Mouse (Mus musculus) spleen, adult 12 weeks (tissue): ENCODE results near the gene Sepsecs.
"Not testable (repeated sequence)": the region's sequence is repeated elsewhere in the genome, so short reads cannot be mapped to it uniquely, and the experiment has no call there.

Experiments
- DNase-seq: peaks from one replicate; pipeline ENCODE4 v3.0.0; 2022; ENCODE audit warnings: low spot score

Gene Sepsecs

GRCm38 (mm10) chr5:52669426-52670191, at the start of gene Sepsecs:
Sepsecs (minus strand) TSS chr5:52669708.
- peak; percentile 84 for DNase-seq

GRCm38 (mm10) chr5:52716742-52717448, 47.4 kb upstream of the Sepsecs start:
- no peak for DNase-seq

- peak; percentile 42 for DNase-seq
Observed at GRCm38 (mm10) chr5:52712704-52713103, 43.2 kb upstream of the Sepsecs start.

DNA sequence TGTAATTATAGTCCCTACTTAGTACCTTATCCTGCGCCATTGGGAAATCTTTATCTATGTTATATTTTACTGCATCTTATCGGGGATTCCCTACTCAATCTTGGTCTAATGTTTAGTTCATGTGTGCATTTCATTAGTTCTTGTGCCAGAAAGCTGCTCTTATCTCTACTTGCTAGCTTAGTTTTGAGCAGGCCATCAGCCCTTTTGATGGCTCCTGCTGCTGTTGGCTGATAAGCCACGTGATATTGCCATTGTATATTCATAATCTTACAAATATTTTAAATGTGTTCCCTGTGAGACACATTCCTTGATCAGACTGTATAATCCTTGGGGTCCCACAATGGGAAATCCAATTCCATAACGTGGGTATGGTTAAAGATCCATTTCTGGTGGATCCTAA, 35.1 kb upstream of the Sepsecs start:
- DNase-seq, result no peak

- not testable (repeated sequence) for DNase-seq
Observed at GRCm38 (mm10) chr5:52697882-52698440, 28.5 kb upstream of the Sepsecs start.

DNA sequence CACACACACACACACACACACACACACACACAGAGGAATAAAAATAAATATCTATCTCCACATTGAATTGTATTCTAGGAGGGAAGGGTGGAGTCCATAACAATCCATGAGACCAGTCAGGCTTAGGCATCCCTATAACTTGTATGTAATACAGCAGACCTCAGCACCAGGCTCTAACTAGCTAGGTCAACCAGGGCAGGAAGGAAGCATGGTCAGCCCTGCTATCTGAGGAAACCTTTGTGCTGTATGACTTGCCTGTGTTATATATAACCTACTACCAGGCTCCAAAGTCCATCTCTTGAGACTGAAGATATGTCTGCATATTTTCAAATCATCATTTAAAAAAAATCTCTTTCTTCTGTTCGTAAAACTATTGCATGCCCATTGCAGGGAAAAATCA, 27.8 kb upstream of the Sepsecs start:
- DNase-seq, result no peak

GRCm38 (mm10) chr5:52687741-52688455, 18.4 kb upstream of the Sepsecs start:
- no peak for DNase-seq

- DNase-seq, result no peak
Observed at GRCm38 (mm10) chr5:52681111-52681510, 11.6 kb upstream of the Sepsecs start.

DNA sequence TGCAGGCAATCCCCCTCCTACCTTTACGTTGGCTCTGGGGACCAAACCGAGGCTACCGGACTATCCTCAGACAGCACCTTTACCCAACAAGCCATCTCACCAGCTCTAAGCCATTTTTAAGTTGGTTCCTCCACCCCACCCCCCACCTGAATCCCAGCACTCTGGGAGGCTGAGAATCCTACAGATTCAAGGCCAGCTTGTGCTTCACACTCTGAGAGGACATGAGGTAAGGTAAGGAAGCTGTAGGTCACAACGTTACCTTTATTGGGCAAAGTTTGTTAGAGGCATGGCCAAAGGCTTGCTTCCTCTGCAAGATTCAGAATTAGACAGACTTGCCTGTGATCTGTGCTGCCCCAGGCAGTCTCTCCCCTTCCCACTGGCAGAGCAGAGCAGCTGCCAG, 10.7 kb upstream of the Sepsecs start:
- DNase-seq, result no peak

DNA sequence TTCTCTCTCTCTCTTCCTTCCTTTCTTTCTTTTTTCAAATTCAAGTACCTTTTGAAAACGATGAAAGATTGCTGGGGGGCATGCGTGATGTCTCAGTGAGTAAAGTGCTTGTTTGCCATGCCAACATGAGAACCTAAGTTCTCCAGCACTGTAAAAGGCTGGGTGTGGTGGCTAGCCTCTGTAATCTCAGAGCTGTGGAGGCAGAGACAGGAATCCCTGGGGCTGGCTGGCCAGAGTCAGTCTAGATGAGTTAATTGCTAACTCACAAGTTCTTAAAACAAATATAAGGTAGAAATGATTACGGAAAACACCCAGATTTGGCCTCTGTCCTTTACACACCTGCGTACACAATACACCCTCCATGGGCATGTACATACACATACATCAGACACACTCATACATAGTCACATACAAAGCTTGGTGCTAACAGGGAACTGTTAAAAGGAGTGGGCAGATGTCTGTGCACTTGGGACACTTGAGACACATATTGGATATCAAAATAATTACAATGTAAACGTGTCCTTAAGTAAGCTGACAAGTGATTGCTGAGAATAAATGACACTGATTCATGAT, 9.1 kb upstream of the Sepsecs start:
- DNase-seq, result no peak

DNA sequence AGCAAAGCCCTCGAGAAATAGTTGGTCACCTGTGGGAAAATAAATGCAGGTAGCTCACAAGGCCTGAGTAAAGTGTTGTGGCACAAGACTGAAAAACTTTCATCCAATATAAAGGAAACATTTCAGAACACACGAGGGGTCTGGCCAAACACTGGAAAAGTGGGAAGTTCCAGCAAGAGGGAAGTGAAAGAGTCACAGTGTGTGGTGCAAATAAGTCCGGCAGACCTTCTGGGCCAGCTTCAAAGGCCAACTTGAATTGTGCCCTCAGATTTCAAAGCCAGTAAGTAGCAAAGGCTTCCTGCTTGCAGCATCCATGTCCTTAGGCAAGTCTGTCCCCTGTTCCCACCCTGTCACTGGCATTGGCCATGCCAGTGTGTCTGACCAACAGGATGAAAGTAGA, 7.6 kb upstream of the Sepsecs start:
- DNase-seq, result no peak

DNA sequence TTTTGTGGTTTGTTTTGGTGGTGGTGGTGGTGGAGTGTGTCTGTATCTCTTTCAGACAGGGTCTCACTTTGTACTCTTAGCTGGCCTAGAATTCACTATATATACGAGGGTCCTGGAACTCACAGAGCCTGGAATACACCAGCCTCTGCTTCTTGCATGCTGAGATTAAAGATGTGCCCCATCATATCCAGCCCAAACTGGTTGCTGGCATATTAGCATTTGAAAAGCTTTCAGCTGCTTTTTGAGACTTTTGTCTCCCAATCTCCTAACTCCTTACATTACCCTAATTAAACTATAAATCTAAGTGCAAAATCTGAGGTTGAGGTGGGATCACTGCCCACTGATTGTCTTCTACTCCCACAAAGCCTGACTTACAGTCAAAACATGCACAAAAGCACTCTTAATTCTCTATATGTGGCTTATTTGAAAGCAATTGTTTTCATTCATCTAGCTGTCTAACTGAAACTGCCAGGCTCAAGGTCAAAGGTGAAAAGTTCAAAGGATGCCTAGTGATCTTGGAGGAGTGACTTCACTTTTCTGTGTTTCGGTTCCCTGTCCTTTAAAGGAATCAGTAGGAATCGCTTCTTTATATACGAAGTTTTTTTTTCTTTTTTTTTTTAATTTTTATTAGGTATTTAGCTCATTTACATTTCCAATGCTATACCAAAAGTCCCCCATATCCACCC, 5.0 kb upstream of the Sepsecs start:
- DNase-seq, result no peak

DNA sequence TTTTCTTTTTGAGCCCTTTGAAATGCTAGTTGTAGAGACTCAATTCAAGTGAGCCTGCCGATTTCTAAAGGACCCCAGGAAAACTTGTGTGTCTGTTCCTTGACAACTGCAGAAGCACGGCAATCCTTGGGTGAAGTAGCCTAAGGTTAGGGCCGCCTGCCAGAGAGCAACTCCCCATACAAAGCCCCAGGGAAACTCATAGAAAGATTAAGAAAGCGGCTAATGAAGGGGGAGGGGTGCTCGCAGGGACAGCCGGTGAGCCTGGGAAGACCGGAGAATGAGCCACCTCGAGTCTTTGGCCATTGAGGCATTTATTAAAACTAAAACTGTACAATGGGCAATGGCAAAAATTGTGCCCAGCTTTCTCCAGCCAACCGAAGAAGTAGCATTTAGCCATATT, 3.8 kb upstream of the Sepsecs start:
- DNase-seq, result no peak

DNA sequence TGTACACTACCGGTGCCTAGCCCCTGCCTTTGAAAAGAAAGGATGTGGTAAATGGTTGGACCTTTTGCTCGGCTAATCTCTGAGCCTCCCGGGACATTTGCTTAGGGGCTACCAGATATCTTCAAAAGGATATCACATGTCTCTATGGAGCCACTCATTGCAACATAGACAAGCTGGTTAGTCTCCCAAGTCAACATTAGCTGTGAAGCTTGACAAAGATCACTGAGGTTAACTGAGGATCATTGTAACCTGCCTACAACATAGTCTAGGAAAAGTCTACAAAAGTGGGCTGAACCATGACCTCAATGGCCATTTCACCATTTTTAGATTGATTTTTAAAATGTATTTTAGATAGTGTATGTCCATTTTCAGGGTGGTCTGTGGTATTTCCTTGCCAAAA, 1.2 kb upstream of the Sepsecs start:
- no peak for DNase-seq

DNA sequence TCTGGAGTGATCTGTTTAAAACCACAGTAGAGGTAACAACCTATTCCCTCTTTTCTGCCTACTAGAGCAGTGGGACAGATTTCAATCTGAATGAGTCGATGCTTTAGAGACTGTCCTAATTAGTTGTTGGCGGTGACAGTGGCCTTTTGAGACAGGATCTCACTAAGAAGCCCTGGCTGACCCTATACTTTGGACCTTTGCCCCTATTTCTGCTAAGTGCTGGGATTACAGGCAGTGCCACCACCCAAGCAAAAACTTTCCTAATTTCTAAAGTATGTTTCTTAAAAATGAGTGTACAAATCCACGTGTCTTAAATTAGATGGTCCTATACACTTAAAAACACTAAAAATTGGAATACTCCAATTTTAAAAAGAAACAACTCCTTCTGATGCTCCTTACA, 2.7 kb downstream of the Sepsecs start:
- no peak for DNase-seq

DNA sequence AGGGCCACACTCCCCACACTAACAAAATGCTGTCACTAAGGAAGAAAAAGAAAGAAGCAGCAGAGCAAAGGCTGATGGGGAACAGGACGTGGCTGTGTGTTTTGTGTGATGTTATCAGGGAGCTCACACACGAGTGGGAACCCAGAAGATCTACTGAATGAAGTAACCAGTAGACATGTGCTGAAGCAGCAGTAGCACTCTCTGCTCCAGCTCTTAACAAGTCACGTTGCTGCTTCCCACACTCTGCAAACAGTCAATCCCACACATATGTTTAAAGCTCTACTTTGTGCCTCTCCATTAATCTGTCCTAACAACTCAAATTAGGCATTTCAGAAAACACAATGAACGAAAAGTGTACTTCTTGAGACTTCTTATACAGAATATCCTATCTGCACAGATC, 11.6 kb downstream of the Sepsecs start:
- DNase-seq, result no peak

DNA sequence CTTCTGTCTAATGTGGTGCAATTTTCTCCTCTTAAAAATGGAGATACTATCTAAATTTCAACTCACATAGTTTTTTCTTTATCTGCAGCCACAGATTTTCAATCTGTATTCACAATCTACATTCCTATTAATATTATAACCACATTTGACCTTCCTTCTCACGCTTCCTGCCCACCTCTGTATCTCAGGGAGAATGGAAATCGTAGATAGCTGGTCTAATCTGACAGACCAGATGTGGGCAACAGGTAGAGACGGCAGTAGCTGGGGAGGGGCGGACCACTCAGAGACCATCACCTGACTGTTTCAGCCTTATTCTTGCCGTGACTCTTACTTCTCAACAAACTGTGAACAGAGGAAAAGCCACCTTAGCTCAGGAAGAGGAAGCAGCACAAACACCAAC, 12.2 kb downstream of the Sepsecs start:
- DNase-seq, result no peak

- no peak for DNase-seq
Observed at GRCm38 (mm10) chr5:52655992-52656391, 13.5 kb downstream of the Sepsecs start.

DNA sequence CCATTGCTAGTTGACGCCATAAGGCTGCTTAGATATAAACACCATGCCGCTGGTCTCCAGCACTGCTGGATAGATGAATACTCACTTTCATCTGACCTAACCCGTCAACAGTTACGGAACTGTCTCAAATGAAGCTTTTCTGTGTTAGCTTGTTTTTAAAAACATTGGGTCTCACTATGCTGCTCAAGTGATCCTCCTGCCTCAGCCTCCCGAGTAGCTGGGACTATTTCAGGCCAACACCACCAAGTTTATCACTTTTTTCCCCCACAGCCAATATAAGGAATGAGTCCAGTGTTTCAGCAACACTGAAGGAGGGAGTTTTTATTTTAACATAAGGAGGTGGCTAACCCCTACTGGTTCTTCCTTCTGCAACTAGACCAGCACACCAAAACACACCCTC, 14.5 kb downstream of the Sepsecs start:
- no peak for DNase-seq

DNA sequence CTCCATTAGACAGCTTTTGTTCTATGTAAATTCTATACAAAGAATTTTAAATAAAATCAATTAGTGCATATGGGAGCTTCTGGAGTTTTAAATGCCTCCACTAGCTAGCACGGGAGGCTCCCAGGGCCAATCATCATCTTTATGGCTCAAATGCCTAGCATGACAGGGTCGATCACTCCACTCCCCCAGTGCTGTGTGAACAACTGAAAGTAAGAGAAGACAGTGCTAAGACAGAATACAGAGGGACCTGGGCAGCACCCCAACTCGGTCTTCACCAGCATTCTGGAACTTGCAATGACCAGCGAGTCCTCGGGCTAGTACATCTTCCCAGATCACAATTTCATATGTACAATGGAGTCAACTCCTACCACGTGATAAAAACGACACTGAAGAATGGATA, 16.9 kb downstream of the Sepsecs start:
- DNase-seq, result no peak

DNA sequence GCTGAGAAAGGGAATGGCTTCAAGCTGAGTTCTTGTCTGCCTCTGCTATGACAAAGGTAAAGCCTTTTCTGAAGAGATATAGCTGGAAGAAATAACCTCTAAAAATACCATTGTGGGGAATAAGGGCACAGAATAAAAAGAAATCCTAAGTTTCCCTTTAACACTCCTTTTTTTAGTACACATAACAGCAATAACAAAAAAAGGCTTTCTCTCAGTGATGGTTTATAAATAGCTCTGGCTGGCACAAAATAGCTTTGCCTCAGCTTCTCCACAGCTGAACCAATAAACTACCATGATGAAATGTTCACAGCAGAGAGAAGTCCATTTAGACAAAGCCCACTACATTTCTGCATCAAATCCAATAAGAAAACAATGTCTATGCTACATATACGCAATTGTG, 17.4 kb downstream of the Sepsecs start:
- DNase-seq, result no peak
